Mouse (Mus musculus): Measurements from ENCODE around the gene Fam172a. TPM values are rescaled to one million over a fixed set of nuclear protein-coding genes. Genes with fewer than 3 reads are reported as not detected.
"Not testable (repeated sequence)": the region's sequence is repeated elsewhere in the genome, so short reads cannot be mapped to it uniquely, and the experiment has no call there.

Gene Fam172a
- polyA plus RNA-seq (2015; fragmentation: Nextera tagmentation; extraction: Ambion mirVana): 21.1 and 24.4 TPM in 2 replicates

GRCm38 (mm10) chr13:77701733-77702132, at the start of gene Fam172a:
Fam172a (plus strand) TSS chr13:77702033.
- not testable (repeated sequence) for ATAC-seq (replicated peaks; ENCODE audit: insufficient number of reproducible peaks, insufficient read depth, low FRiP score, low read depth); H3K27ac ChIP-seq; H3K4me3 ChIP-seq; H3K27me3 ChIP-seq; H3K4me1 ChIP-seq (replicated peaks); H3K9ac ChIP-seq; H3K9me3 ChIP-seq (replicated peaks); H3K4me2 ChIP-seq; H3K36me3 ChIP-seq
- no CpG with 5 or more reads among the region's 6 CpGs for WGBS

- ATAC-seq (replicated peaks; ENCODE audit: insufficient number of reproducible peaks, insufficient read depth, low FRiP score, low read depth): no peak
- no peaks in the 10 kb centered on the region for H3K27me3 ChIP-seq
- H3K4me3 ChIP-seq: no peak overlapping the region
- H3K36me3 ChIP-seq: no peaks in the 10 kb centered on the region
- no peaks in the 10 kb centered on the region for H3K4me1 ChIP-seq (replicated peaks)
- no peak overlapping the region for H3K9ac ChIP-seq
- H3K9me3 ChIP-seq (replicated peaks): no peaks in the 10 kb centered on the region
- 23% methylated on average over 2 of the region's 2 CpGs for WGBS
- H3K4me2 ChIP-seq: no peak overlapping the region
- no peak overlapping the region for H3K27ac ChIP-seq
Observed at GRCm38 (mm10) chr13:77688651-77689050, 13.2 kb upstream of the Fam172a start.

GRCm38 (mm10) chr13:77708514-77709013, 6.7 kb downstream of the Fam172a start:
- peaks cover 9% of the 10 kb centered on the region for H3K4me1 ChIP-seq (replicated peaks)
- no peaks in the 10 kb centered on the region for H3K27me3 ChIP-seq
- WGBS: under 1% methylated on average over 35 of the region's 35 CpGs
- peak overlapping the region; percentile 41; the same call in 1 of the 2 replicates for H3K27ac ChIP-seq
- H3K4me2 ChIP-seq: peak overlapping the region; percentile 77
- H3K4me3 ChIP-seq: peak overlapping the region; percentile 85
- H3K36me3 ChIP-seq: no peaks in the 10 kb centered on the region
- H3K9ac ChIP-seq: peak overlapping the region; percentile 86
- peak; percentile 94 for ATAC-seq (replicated peaks; ENCODE audit: insufficient number of reproducible peaks, insufficient read depth, low FRiP score, low read depth)
- H3K9me3 ChIP-seq (replicated peaks): no peaks in the 10 kb centered on the region

DNA sequence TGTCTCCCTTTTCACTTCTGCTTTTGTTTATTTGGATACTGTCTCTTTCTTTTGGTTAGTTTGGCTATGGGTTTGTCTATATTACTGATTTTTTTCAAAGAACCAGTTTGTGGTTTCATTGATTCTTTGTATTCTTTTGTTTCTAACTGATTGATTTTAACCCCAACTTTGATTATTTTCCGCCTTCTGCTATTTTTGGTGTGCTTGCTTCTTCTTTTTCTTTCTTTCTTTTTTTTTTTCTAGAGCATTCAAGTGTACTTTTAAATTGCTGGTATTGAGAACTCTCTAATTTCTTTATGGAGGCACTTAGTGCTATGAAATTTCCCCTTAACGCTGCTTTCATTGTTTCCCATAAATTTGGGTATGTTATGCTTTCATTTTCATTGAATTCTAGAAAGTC, 15.7 kb downstream of the Fam172a start:
- Histone ChIP-seq H3K4me1 (replicated peaks) (no peaks in the 10 kb centered on the region), H3K36me3 (no peaks in the 10 kb centered on the region), H3K9me3 (replicated peaks) (no peaks in the 10 kb centered on the region), H3K27ac (no peak overlapping the region), H3K9ac (no peak overlapping the region), H3K4me3 (no peak overlapping the region), H3K27me3 (no peaks in the 10 kb centered on the region), H3K4me2 (no peak overlapping the region)
- no peak for ATAC-seq (replicated peaks; ENCODE audit: insufficient number of reproducible peaks, insufficient read depth, low FRiP score, low read depth)
- 92% methylated on average over 2 of the region's 2 CpGs for WGBS

DNA sequence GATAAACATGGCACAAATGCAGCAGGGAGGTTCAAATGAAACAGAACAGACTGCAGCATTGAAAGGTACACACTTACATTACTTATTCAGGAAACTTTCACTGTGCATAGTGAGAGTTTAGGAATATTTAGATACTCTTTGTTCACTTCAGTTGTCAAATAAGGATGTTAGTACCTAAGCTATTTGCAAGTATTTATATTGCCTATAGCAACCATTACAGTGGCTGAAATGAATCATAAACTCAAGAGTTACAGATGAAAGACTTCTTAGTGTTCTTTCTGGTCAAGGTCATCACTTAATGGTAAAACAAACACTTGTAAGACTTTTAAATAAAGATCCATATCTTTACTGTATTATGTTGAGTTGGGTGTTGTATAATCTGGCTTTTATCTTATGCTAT, 41.0 kb downstream of the Fam172a start:
- Histone ChIP-seq H3K27ac (no peak overlapping the region), H3K4me3 (no peak overlapping the region), H3K27me3 (no peaks in the 10 kb centered on the region), H3K4me1 (replicated peaks) (no peaks in the 10 kb centered on the region), H3K4me2 (no peak overlapping the region), H3K36me3 (no peaks in the 10 kb centered on the region), H3K9ac (no peak overlapping the region), H3K9me3 (replicated peaks) (no peaks in the 10 kb centered on the region)
- no peak for ATAC-seq (replicated peaks; ENCODE audit: insufficient number of reproducible peaks, insufficient read depth, low FRiP score, low read depth)

- 75% methylated on average over 2 of the region's 2 CpGs for WGBS
- no peak for ATAC-seq (replicated peaks; ENCODE audit: insufficient number of reproducible peaks, insufficient read depth, low FRiP score, low read depth)
- no peaks in the 10 kb centered on the region for H3K36me3 ChIP-seq
- no peak overlapping the region for H3K27ac ChIP-seq
- no peaks in the 10 kb centered on the region for H3K4me1 ChIP-seq (replicated peaks)
- no peak overlapping the region for H3K9ac ChIP-seq
- no peaks in the 10 kb centered on the region; the same call in 1 of the 2 replicates for H3K9me3 ChIP-seq (replicated peaks)
- no peaks in the 10 kb centered on the region for H3K27me3 ChIP-seq
- H3K4me2 ChIP-seq: no peak overlapping the region
- no peak overlapping the region for H3K4me3 ChIP-seq
Observed at GRCm38 (mm10) chr13:77777606-77778005, 75.8 kb downstream of the Fam172a start.

DNA sequence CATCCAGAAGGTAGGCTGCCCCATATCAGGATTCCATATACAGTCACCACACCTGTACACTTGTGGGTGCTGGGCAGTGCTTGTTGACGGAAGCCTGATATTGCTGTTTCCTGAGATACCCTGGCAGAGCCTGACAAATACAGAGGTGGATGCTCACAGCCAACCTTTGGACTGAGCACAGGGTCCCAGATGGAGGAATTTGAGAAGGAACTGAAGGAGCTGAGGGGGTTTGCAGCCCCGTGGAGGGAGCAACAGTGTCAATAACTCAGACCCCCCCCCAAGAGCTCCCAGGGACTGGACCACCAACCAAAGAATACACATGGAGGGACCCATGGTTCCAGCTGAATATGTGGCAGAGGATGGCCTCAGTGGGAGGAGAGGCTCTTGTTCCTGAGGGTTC, 105.5 kb downstream of the Fam172a start:
- ATAC-seq (replicated peaks; ENCODE audit: insufficient number of reproducible peaks, insufficient read depth, low FRiP score, low read depth); H3K27me3 ChIP-seq: not testable (repeated sequence)
- WGBS: 86% methylated on average over 2 of the region's 2 CpGs

GRCm38 (mm10) chr13:77810449-77810848, 108.6 kb downstream of the Fam172a start:
- Histone ChIP-seq H3K27ac (no peak overlapping the region), H3K4me3 (no peak overlapping the region), H3K4me1 (replicated peaks) (no peaks in the 10 kb centered on the region), H3K9ac (no peak overlapping the region), H3K27me3 (no peaks in the 10 kb centered on the region), H3K4me2 (no peak overlapping the region), H3K9me3 (replicated peaks) (no peaks in the 10 kb centered on the region; the same call in 1 of the 2 replicates), H3K36me3 (no peaks in the 10 kb centered on the region; the same call in 1 of the 2 replicates)
- 84% methylated on average over 1 of the region's 1 CpGs for WGBS
- no peak for ATAC-seq (replicated peaks; ENCODE audit: insufficient number of reproducible peaks, insufficient read depth, low FRiP score, low read depth)

More for the DNA sequence above, 105.5 kb downstream of the Fam172a start:
- H3K4me1 ChIP-seq (replicated peaks); H3K4me2 ChIP-seq; H3K9me3 ChIP-seq (replicated peaks); H3K36me3 ChIP-seq; H3K9ac ChIP-seq; H3K27ac ChIP-seq; H3K4me3 ChIP-seq: not testable (repeated sequence)

DNA sequence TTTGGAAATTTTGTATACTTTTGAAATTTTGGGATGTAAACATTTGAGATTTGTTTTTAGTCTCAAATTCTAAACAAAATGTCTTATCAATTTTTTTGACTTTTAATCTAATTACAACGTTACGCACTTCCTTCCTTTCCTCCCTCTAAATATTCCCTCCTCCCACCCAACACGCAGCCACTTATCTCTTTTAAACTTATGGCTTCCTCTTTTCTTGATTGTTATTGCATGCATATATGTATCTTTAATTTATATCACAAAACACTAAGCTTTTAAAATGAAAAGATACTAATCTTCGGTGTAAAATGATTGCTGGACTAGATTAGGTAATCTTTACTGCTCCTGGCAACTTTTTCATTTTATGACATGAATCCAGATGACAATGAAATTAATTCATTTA, 124.3 kb downstream of the Fam172a start:
- 82% methylated on average over 4 of the region's 4 CpGs for WGBS
- Histone ChIP-seq H3K4me3 (no peak overlapping the region), H3K9ac (no peak overlapping the region), H3K27ac (no peak overlapping the region), H3K9me3 (replicated peaks) (no peaks in the 10 kb centered on the region), H3K4me2 (no peak overlapping the region), H3K27me3 (no peaks in the 10 kb centered on the region), H3K4me1 (replicated peaks) (no peaks in the 10 kb centered on the region), H3K36me3 (no peaks in the 10 kb centered on the region)
- ATAC-seq (replicated peaks; ENCODE audit: insufficient number of reproducible peaks, insufficient read depth, low FRiP score, low read depth): no peak

GRCm38 (mm10) chr13:77843017-77843654, 141.3 kb downstream of the Fam172a start:
- no peak overlapping the region for H3K9ac ChIP-seq
- H3K4me3 ChIP-seq: no peak overlapping the region
- no peaks in the 10 kb centered on the region for H3K4me1 ChIP-seq (replicated peaks)

GRCm38 (mm10) chr13:77848868-77849267, 147.0 kb downstream of the Fam172a start:
- H3K4me3 ChIP-seq: no peak overlapping the region
- H3K27ac ChIP-seq: no peak overlapping the region
- no peaks in the 10 kb centered on the region for H3K36me3 ChIP-seq
- H3K9me3 ChIP-seq (replicated peaks): no peaks in the 10 kb centered on the region
- 76% methylated on average over 4 of the region's 4 CpGs for WGBS
- no peak overlapping the region for H3K9ac ChIP-seq
- no peak for ATAC-seq (replicated peaks; ENCODE audit: insufficient number of reproducible peaks, insufficient read depth, low FRiP score, low read depth)
- H3K4me1 ChIP-seq (replicated peaks): no peaks in the 10 kb centered on the region
- no peak overlapping the region for H3K4me2 ChIP-seq
- H3K27me3 ChIP-seq: no peaks in the 10 kb centered on the region

More at GRCm38 (mm10) chr13:77843017-77843654, 141.3 kb downstream of the Fam172a start:
- Histone ChIP-seq H3K4me2 (no peak overlapping the region), H3K9me3 (replicated peaks) (no peaks in the 10 kb centered on the region), H3K27me3 (no peaks in the 10 kb centered on the region), H3K27ac (no peak overlapping the region), H3K36me3 (no peaks in the 10 kb centered on the region)
- WGBS: 77% methylated on average over 2 of the region's 2 CpGs
- no peak for ATAC-seq (replicated peaks; ENCODE audit: insufficient number of reproducible peaks, insufficient read depth, low FRiP score, low read depth)

DNA sequence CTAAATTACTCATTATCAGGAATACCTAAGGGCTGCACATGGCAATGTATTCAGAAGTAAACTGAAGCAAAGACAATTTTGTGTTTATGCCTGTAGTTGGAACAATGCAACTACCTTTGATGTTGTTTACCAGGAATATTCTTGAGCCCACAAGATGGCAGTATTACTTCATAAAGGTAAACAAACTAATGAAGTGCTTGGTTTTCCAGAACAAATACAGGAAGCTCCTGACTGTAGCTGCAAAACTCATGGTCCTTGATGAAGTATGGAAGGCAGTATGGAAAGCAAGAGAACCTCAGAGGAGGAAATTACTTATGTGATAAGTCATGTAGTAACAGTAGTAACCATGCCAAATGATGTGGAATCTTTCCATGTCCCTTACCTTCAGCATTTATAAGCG, 163.0 kb downstream of the Fam172a start:
- WGBS: 96% methylated on average over 1 of the region's 1 CpGs
- no peaks in the 10 kb centered on the region for H3K27me3 ChIP-seq
- no peak overlapping the region for H3K4me3 ChIP-seq
- no peak overlapping the region for H3K4me2 ChIP-seq
- no peaks in the 10 kb centered on the region for H3K9me3 ChIP-seq (replicated peaks)
- no peaks in the 10 kb centered on the region for H3K4me1 ChIP-seq (replicated peaks)
- H3K27ac ChIP-seq: no peak overlapping the region
- H3K9ac ChIP-seq: no peak overlapping the region
- H3K36me3 ChIP-seq: no peaks in the 10 kb centered on the region
- no peak for ATAC-seq (replicated peaks; ENCODE audit: insufficient number of reproducible peaks, insufficient read depth, low FRiP score, low read depth)
